Mouse (Mus musculus) lung, adult 2 months (tissue): ENCODE results near the gene H2-Ab1.

Experiments
- CTCF ChIP-seq: fragments of 200-500 bp; IDR thresholded peaks from 2 replicates; pipeline ENCODE4 v1.5.1; 2011; ENCODE audit warnings: mild to moderate bottlenecking, low read length, control low read depth; ENCODE audit not compliant: insufficient read depth
- POLR2A ChIP-seq: fragments of 200-500 bp; IDR thresholded peaks from 2 replicates; pipeline ENCODE4 v1.6.1; 2011; ENCODE audit warnings: low read depth, mild to moderate bottlenecking, control low read depth, low read length, borderline replicate concordance; ENCODE audit errors: extremely low read depth

DNA sequence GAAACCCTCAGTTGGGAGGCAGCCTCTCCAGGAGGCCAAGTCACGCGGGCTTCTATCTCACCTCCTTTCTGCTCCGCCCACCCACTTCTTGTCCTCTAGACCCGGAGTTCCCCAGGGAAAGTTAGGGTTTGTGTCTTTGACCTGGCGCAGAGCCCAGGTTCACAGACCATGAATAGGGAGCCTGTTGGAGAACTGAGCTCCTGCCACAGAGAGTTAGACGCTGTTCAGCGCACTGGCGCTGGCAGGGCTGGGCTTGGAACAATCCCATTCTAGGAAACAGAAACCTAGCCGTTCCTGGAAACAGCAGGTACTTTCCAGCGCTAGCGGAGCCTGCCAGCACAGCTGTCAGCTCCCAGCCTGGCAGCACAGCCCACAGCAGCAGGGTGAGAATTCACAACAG lies 38.8 kb upstream of the H2-Ab1 start:
- TF ChIP-seq CTCF (no peak), POLR2A (no peak)
